Comparison of ENCODE assay signal across 8 mouse cellular contexts in the genomic region with DNA sequence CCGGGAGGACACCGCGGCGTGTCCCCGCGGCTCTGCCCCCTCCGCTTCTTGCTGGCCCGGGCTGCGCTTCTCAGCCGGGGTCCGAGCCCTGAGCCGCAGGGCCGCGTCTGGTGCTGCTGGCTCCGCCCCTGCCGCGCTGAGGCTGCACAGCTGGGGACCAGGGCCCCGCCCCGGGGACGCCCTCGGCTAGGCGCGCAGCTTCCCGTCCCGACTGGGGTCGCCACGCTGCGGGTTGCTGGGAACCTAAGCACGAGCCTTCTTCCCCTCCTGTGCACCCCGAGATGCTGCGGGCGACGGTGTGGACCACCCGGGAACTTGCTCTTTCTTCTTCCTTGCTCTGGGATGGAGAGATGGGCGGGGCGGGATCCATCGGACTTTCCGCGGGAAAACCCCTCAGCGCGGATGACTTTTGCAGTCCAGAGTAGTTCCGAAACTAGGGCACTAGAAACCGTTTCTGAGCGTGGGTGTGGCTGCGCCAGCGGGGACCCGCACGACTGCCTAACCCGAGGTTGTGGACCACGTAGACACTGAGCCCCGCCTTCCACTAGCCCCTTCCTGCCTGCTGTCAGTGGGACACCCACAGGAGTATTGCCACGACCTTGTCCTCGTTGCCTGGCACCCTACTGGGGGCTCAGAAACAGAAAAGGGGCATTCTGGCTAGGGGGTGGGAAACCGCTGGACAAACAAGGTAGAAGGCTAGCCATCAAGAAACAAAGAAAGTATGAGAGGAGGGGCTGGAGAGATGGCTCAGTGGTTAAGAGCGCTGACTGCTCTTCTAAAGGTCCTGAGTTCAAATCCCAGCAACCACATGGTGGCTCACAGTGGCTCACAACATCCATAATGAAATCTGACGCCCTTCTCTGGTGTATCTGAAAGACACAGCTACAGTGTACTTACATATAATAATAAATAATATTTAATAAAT. TPM values are rescaled to one million over a fixed set of nuclear protein-coding genes. Genes with fewer than 3 reads are reported as not detected.
A peak's percentile ranks its signal among the peaks of the same experiment; 100 is the strongest.
DNase-seq lines count a peak whose midpoint lies in the region; ATAC-seq and TF ChIP-seq lines count a peak whose summit lies in the region.

A gene (minus strand): TSS at position 148 of the 925 bp plus-strand sequence.

- H3K4me1 ChIP-seq in liver, postnatal 0 days (ENCODE audit: insufficient read depth), result peaks cover 10% of the 10 kb centered on the region
- no peaks in the 10 kb centered on the region for H3K4me1 ChIP-seq in neural tube, embryonic 12.5 days

- no peaks in the 10 kb centered on the region for H3K36me3 ChIP-seq in liver, postnatal 0 days (replicated peaks; ENCODE audit: insufficient read depth, low read length)
- no peaks in the 10 kb centered on the region for H3K36me3 ChIP-seq in neural tube, embryonic 12.5 days

- peak; percentile 28 for DNase-seq in right cerebral cortex, postnatal 4 days
- DNase-seq in right cerebral cortex, adult 2 months (ENCODE audit: low spot score in 2 of 2), result no peak
- DNase-seq in cerebellum, postnatal 14 days, result peak; percentile 22 to 29
- DNase-seq in gastrocnemius, postnatal 14 days, result peak; percentile 67
- DNase-seq in liver, postnatal 0 days, result peak; percentile 86
- peak; percentile 79 to 88 for DNase-seq in thymus, postnatal 10 days (ENCODE audit: low spot score in 2 of 2)

- no peak for TF ChIP-seq CTCF in liver, postnatal 0 days (IDR thresholded peaks at IDR 0.05; ENCODE audit: low read depth)

- H3K4me2 ChIP-seq in liver, postnatal 0 days (ENCODE audit: low read depth, low read length), result peak within 1 kb of the TSS; percentile 93
- H3K4me2 ChIP-seq in neural tube, embryonic 12.5 days (replicated peaks), result peak within 1 kb of the TSS; percentile 90

- peak; percentile 72 for ATAC-seq in inflammation-experienced regulatory T-cells, adult 6 months
- ATAC-seq in liver, postnatal 0 days, result peak; percentile 88
- peak; percentile 93 for ATAC-seq in neural tube, embryonic 12.5 days (ENCODE audit: low FRiP score, low read depth)

- H3K9ac ChIP-seq in liver, postnatal 0 days (replicated peaks), result peak within 1 kb of the TSS; percentile 76
- H3K9ac ChIP-seq in neural tube, embryonic 12.5 days, result peak within 1 kb of the TSS; percentile 64

- H3K27ac ChIP-seq in liver, postnatal 0 days (ENCODE audit: low read depth), result peak within 1 kb of the TSS; percentile 71
- H3K27ac ChIP-seq in neural tube, embryonic 12.5 days, result no peak within 1 kb of the TSS

- intact Hi-C loops in gastrocnemius, postnatal 14 days (cut with DNase I; ENCODE audit: low total_unique reads), result no loop called here

- no peaks in the 10 kb centered on the region for H3K9me3 ChIP-seq in liver, postnatal 0 days (ENCODE audit: low read length)
- H3K9me3 ChIP-seq in neural tube, embryonic 12.5 days, result no peaks in the 10 kb centered on the region

- peak within 1 kb of the TSS; percentile 88 for H3K4me3 ChIP-seq in liver, postnatal 0 days (ENCODE audit: low read depth, low read length)
- H3K4me3 ChIP-seq in neural tube, embryonic 12.5 days, result peak within 1 kb of the TSS; percentile 77

- no peaks in the 10 kb centered on the region for H3K27me3 ChIP-seq in liver, postnatal 0 days (ENCODE audit: insufficient read depth, low read length)
- H3K27me3 ChIP-seq in neural tube, embryonic 12.5 days (replicated peaks), result peaks cover 4% of the 10 kb centered on the region; the same call in 1 of the 2 replicates

- WGBS in liver, postnatal 0 days (ENCODE audit: insufficient replicate concordance), result 4% methylated on average over 52 of the region's 56 CpGs
- 3% methylated on average over 56 of the region's 56 CpGs for WGBS in neural tube, embryonic 12.5 days

- no peak for TF ChIP-seq EP300 in liver, postnatal 0 days (IDR thresholded peaks at IDR 0.05; ENCODE audit: low read depth)

RNA-seq across cellular contexts. Expression of the gene that starts here (rescaled TPM):
- total RNA-seq in gastrocnemius, postnatal 14 days (2021), result under 1 TPM; 0.44 to 0.47 TPM
- 10 to 100 TPM; 19.2 to 28.4 (median 20.6) TPM for polyA plus RNA-seq in inflammation-experienced regulatory T-cells, adult 6 months (2017; shearing (Covaris generic))
- 10.3 and 11.9 TPM in 2 replicates for polyA plus RNA-seq in liver, postnatal 0 days (2015; fragmentation: Nextera tagmentation; extraction: Ambion mirVana)
- 2.3 and 4.5 TPM in 2 replicates for polyA plus RNA-seq in neural tube, embryonic 12.5 days (2016; fragmentation: Nextera tagmentation; extraction: Ambion mirVana)

Comparison
In these comparisons a context has a peak if more than half of its experiments do, and no peak if none do; other contexts are left out.
1. DNase-seq: peak in right cerebral cortex, postnatal 4 days (single experiment), cerebellum, postnatal 14 days (2 of 2), liver, postnatal 0 days (single experiment) and thymus, postnatal 10 days (2 of 2); none in right cerebral cortex, adult 2 months (0 of 2).
2. Peak in DNase-seq in gastrocnemius, postnatal 14 days; RNA of the gene not detected or under 1 TPM.
3. Peak in every context shown above with its lines, with median percentiles within 50 percentile points of each other: ATAC-seq.